Mouse (Mus musculus) forebrain, postnatal 0 days (tissue): Measurements from ENCODE around the gene Pla2g2f. TPM values are rescaled to one million over a fixed set of nuclear protein-coding genes. Genes with fewer than 3 reads are reported as not detected.

Experiments used
- ATAC-seq: fragments of 200-750 bp; cut with Nextera tagmentation; 2 replicates; pipeline ENCODE4 v1.8.0; 2017; ENCODE audit warnings: mild to moderate bottlenecking, moderate library complexity
- DNase-seq: peaks from one replicate; pipeline ENCODE4 v3.0.0-alpha.2; 2015
- H3K27ac ChIP-seq: fragments of 300-500 bp; sonication (generic); 2 replicates; pipeline ENCODE4 v1.5.1; 2014; ENCODE audit warnings: low read depth, mild to moderate bottlenecking, antibody characterized with exemption, low read length, moderate library complexity, mixed read lengths
- H3K27me3 ChIP-seq: fragments of 300-500 bp; sonication (generic); 2 replicates; pipeline ENCODE4 v1.6.1; 2014; ENCODE audit warnings: mild to moderate bottlenecking, low read length, mixed read lengths; ENCODE audit not compliant: insufficient read depth
- H3K36me3 ChIP-seq: fragments of 300-500 bp; sonication (generic); 2 replicates; pipeline ENCODE4 v1.6.1; 2014; ENCODE audit warnings: mild to moderate bottlenecking, moderate library complexity; ENCODE audit not compliant: insufficient read depth
- H3K4me1 ChIP-seq: fragments of 300-500 bp; sonication (generic); 2 replicates; pipeline ENCODE4 v1.6.1; 2014; ENCODE audit warnings: antibody characterized with exemption; ENCODE audit not compliant: insufficient read depth
- H3K4me2 ChIP-seq: fragments of 300-500 bp; sonication (generic); 2 replicates; pipeline ENCODE4 v1.6.1; 2014; ENCODE audit warnings: low read depth, mild to moderate bottlenecking, moderate library complexity
- H3K4me3 ChIP-seq: fragments of 300-500 bp; sonication (generic); 2 replicates; pipeline ENCODE4 v1.5.1; 2014; ENCODE audit warnings: low read depth, low read length, mixed read lengths
- H3K9ac ChIP-seq: fragments of 300-500 bp; sonication (generic); 2 replicates; pipeline ENCODE4 v1.6.1; 2014; ENCODE audit warnings: mild to moderate bottlenecking
- H3K9me3 ChIP-seq: fragments of 300-500 bp; sonication (generic); 2 replicates; pipeline ENCODE4 v1.6.1; 2016; ENCODE audit warnings: low read length
- CTCF ChIP-seq: sonication (generic); IDR thresholded peaks from 2 replicates; pipeline ENCODE4 v1.5.1; 2016; ENCODE audit warnings: antibody characterized with exemption, control low read depth, low read depth
- WGBS: fragments of 180-500 bp; shearing (Covaris S2); extraction: QIAGEN DNeasy Blood & Tissue Kit; methylation state at CpG from one replicate; pipeline ENCODE4 v1.1.7; 2014; 5-methylcytosine and 5-hydroxymethylcytosine counted together
- polyA plus RNA-seq: library from polyadenylated mRNA; unstranded; fragments of >200 nt; fragmentation: Nextera tagmentation; extraction: Ambion mirVana; gene quantifications from 2 replicates; pipeline ENCODE4 v1.2.1, GENCODE M21; 2015
- total RNA-seq: library from RNA; depleted of rRNA; stranded (reverse); fragments of >200 nt; gene quantifications from 2 replicates; pipeline ENCODE4 v1.2.3, GENCODE M21; 2014

Gene Pla2g2f
- total and polyA plus RNA-seq, 2 experiments from 2014 or later: not detected

- no peak overlapping the region for H3K4me2 ChIP-seq
- no peak for TF ChIP-seq CTCF
- no peaks in the 10 kb centered on the region for H3K9me3 ChIP-seq
- no peak for ATAC-seq
- no peak overlapping the region for H3K4me3 ChIP-seq
- H3K36me3 ChIP-seq: no peaks in the 10 kb centered on the region
- no peak overlapping the region for H3K27ac ChIP-seq
- no peak overlapping the region for H3K9ac ChIP-seq
- peaks cover 4% of the 10 kb centered on the region; the same call in 1 of the 2 replicates for H3K4me1 ChIP-seq
- no peak for DNase-seq
- no peaks in the 10 kb centered on the region for H3K27me3 ChIP-seq
- WGBS: 79% methylated on average over 4 of the region's 4 CpGs
These were observed 39.8 kb upstream of the Pla2g2f start for GRCm38 (mm10) chr4:138797217-138797570.

DNA sequence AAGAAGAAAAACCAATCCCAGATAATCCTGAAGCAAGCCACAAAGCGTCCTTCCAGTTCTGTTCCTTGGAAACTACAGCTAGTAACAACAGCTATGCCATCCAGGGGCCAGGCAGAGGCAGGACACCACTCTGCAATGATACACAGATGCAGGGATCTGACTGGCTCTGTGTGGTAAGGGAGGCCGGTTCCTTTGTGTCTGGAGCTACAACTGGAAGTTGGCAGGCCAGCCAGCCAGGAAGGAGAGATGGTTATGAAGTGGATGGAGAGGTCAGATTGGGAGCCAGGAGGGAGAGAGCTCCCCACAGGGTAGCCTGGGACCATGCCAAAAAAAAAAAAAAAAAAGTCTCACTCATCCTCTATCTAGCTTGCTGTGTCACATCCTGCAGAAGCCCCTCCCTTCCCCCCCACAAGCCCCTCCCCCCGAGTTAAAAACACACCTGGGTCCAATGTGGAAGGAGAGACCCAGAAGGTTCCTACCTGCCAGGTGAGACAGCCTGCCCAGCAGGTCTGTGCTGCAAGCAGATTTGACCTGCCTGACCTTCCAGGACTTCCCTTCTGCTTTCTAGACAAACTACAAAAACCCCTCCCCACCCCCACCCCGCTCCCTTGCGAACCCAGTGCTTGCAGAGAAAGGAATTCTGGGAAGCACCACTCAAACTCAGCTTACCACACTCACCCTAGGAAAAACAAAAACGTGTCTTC, 39.2 kb upstream of the Pla2g2f start:
- Histone ChIP-seq H3K4me2 (no peak overlapping the region), H3K27ac (no peak overlapping the region), H3K27me3 (no peaks in the 10 kb centered on the region), H3K9me3 (no peaks in the 10 kb centered on the region), H3K4me3 (no peak overlapping the region), H3K9ac (no peak overlapping the region), H3K36me3 (no peaks in the 10 kb centered on the region), H3K4me1 (peaks cover 4% of the 10 kb centered on the region; the same call in 1 of the 2 replicates)
- no peak for ATAC-seq
- WGBS: 48% methylated on average over 6 of the region's 6 CpGs
- no peak for TF ChIP-seq CTCF
- no peak for DNase-seq

DNA sequence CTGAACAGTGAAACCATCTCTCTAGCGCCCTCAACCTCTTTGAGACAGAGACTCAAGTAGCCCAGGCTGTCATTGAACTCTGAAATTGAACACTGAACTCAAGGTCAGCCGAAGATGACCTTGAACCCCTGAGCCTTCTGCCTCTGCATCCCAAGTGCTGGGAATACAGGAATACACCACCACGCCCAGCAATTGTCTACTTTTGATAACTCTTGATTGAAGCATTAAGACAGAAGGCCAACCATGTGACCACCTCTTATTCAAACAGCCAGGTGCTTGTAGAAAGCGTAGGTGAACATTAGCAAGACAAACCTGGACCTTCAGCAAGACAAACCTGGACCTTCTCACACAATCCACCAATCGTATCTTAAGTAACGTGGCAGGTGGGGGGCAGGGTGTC, 36.9 kb upstream of the Pla2g2f start:
- no peaks in the 10 kb centered on the region for H3K27me3 ChIP-seq
- DNase-seq: no peak
- no peak overlapping the region for H3K27ac ChIP-seq
- no peak overlapping the region for H3K9ac ChIP-seq
- H3K9me3 ChIP-seq: no peaks in the 10 kb centered on the region
- ATAC-seq: no peak
- no peaks in the 10 kb centered on the region for H3K36me3 ChIP-seq
- H3K4me1 ChIP-seq: no peaks in the 10 kb centered on the region
- 88% methylated on average over 6 of the region's 6 CpGs for WGBS
- H3K4me2 ChIP-seq: no peak overlapping the region
- no peak for TF ChIP-seq CTCF
- H3K4me3 ChIP-seq: no peak overlapping the region

GRCm38 (mm10) chr4:138793276-138793675, 35.9 kb upstream of the Pla2g2f start:
- WGBS: 50% methylated on average over 2 of the region's 2 CpGs
- DNase-seq (peak; percentile 53), ATAC-seq (peak; percentile 48; the same call in 1 of the 2 replicates)
- peak; percentile 72 for TF ChIP-seq CTCF
- Histone ChIP-seq H3K27ac (no peak overlapping the region), H3K9ac (no peak overlapping the region), H3K4me3 (no peak overlapping the region), H3K4me2 (no peak overlapping the region), H3K9me3 (no peaks in the 10 kb centered on the region), H3K36me3 (no peaks in the 10 kb centered on the region), H3K4me1 (no peaks in the 10 kb centered on the region), H3K27me3 (no peaks in the 10 kb centered on the region)

- Histone ChIP-seq H3K27ac (no peak overlapping the region), H3K4me2 (no peak overlapping the region), H3K4me3 (no peak overlapping the region), H3K4me1 (no peaks in the 10 kb centered on the region), H3K9me3 (no peaks in the 10 kb centered on the region), H3K9ac (no peak overlapping the region), H3K27me3 (no peaks in the 10 kb centered on the region), H3K36me3 (no peaks in the 10 kb centered on the region)
- 61% methylated on average over 9 of the region's 9 CpGs for WGBS
- ATAC-seq (no peak), DNase-seq (peak; percentile 45)
- no peak for TF ChIP-seq CTCF
These were observed 35.2 kb upstream of the Pla2g2f start for GRCm38 (mm10) chr4:138792599-138792998.

DNA sequence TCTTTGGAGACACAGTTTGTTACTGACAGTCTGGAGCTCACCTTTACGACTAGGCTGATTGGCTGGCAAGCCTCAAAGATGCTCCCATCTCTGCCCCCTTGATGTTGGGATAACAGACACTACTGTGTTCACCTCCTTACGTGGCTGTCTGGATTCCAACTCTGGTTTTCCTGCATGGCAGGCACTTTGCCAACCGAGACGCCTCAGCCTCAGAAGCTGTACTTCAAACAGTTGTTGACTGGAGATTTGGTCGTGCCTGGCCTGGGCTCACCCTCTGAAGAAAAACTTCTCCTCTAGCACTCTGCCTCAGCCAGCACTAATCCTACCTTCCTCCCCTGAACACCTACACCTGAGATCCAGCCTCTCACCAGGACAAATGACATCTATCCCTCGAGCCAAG, 34.0 kb upstream of the Pla2g2f start:
- no peak for TF ChIP-seq CTCF

GRCm38 (mm10) chr4:138788381-138788780, 31.0 kb upstream of the Pla2g2f start:
- no peak for TF ChIP-seq CTCF
- Histone ChIP-seq H3K27ac (no peak overlapping the region), H3K4me1 (no peaks in the 10 kb centered on the region), H3K9ac (no peak overlapping the region), H3K4me2 (no peak overlapping the region), H3K36me3 (no peaks in the 10 kb centered on the region), H3K4me3 (no peak overlapping the region), H3K27me3 (no peaks in the 10 kb centered on the region), H3K9me3 (no peaks in the 10 kb centered on the region)
- DNase-seq (no peak), ATAC-seq (no peak)
- WGBS: 75% methylated on average over 4 of the region's 4 CpGs

More for the DNA sequence above, 34.0 kb upstream of the Pla2g2f start:
- 66% methylated on average over 6 of the region's 6 CpGs for WGBS
- no peak overlapping the region for H3K9ac ChIP-seq
- no peaks in the 10 kb centered on the region for H3K4me1 ChIP-seq
- no peaks in the 10 kb centered on the region for H3K36me3 ChIP-seq
- no peak for DNase-seq
- ATAC-seq: no peak
- no peaks in the 10 kb centered on the region for H3K27me3 ChIP-seq
- H3K4me3 ChIP-seq: no peak overlapping the region
- no peaks in the 10 kb centered on the region for H3K9me3 ChIP-seq
- no peak overlapping the region for H3K4me2 ChIP-seq
- H3K27ac ChIP-seq: no peak overlapping the region
